Mouse (Mus musculus) kidney, adult 2 months (tissue): ENCODE results near the gene Anks1.
"Not testable (repeated sequence)": the region's sequence is repeated elsewhere in the genome, so short reads cannot be mapped to it uniquely, and the experiment has no call there.

Experiments
- CTCF ChIP-seq: fragments of 200-500 bp; conservative IDR thresholded peaks from 2 replicates; pipeline ENCODE4 v1.5.1; 2011; ENCODE audit warnings: low read depth, mild to moderate bottlenecking, control low read depth, low read length, moderate library complexity, mixed read lengths; ENCODE audit not compliant: insufficient read depth, insufficient read length
- POLR2A ChIP-seq: fragments of 200-500 bp; IDR thresholded peaks from one replicate; pipeline ENCODE4 v1.6.1; 2011; ENCODE audit warnings: low read depth, low read length, control low read depth

DNA sequence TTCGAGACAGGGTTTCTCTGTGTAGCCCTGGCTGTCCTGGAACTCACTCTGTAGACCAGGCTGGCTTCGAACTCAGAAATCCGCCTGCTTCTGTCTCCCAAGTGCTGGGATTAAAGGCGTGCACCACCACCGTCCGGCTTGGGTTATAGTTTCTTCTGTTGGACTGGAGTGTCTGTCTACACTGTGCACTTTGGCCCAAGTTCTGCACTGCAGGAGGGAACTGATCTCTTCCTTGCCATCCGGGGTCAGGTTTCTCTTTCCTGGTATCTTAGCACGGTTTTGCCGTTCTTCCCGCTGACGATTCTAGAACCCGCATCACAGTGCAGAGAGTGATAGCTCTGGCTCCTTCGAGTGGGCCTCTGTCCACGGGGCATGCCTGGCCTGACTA lies 73.0 kb downstream of the Anks1 start:
- TF ChIP-seq CTCF, POLR2A: not testable (repeated sequence)
